Mouse (Mus musculus) heart, adult 8-10 months (tissue): ENCODE measurements around the gene Thumpd1. TPM values are rescaled to one million over a fixed set of nuclear protein-coding genes. Genes with fewer than 3 reads are reported as not detected.
A peak's percentile ranks its signal among the peaks of the same experiment; 100 is the strongest.
"Not testable (repeated sequence)": the region's sequence is repeated elsewhere in the genome, so short reads cannot be mapped to it uniquely, and the experiment has no call there.

Experiments used
- DNase-seq: peaks from one replicate; pipeline ENCODE4 v3.0.0; 2022; ENCODE audit warnings: low spot score
- total RNA-seq, 4 experiments: library from RNA; stranded (reverse); gene quantifications; 2 replicates each; pipeline ENCODE4 v1.2.4; 2022

The Thumpd1 gene
- total RNA-seq = 10 to 100 TPM; 14.9 to 18.8 (median 17.2) TPM

GRCm38 (mm10) chr7:119720253-119720946 lies at the start of gene Thumpd1:
TSS of gene Thumpd1 (minus strand) at chr7:119720798.
- DNase-seq = peak; percentile 90

- no peak for DNase-seq
Measured at GRCm38 (mm10) chr7:119769895-119770294, 49.3 kb upstream of the Thumpd1 start.

- DNase-seq = no peak
Measured at GRCm38 (mm10) chr7:119766996-119767395, 46.4 kb upstream of the Thumpd1 start.

- DNase-seq = no peak
Measured at GRCm38 (mm10) chr7:119764377-119764776, 43.8 kb upstream of the Thumpd1 start.

- no peak for DNase-seq
Measured at GRCm38 (mm10) chr7:119762166-119762697, 41.6 kb upstream of the Thumpd1 start.

- DNase-seq = no peak
Measured at GRCm38 (mm10) chr7:119760527-119760951, 39.9 kb upstream of the Thumpd1 start, which contains the start of gene Acsm3. TSS of gene Acsm3 (plus strand) at chr7:119760923.

- no peak for DNase-seq
Measured at GRCm38 (mm10) chr7:119753696-119754095, 33.1 kb upstream of the Thumpd1 start.

GRCm38 (mm10) chr7:119749942-119750341 lies 29.3 kb upstream of the Thumpd1 start:
- DNase-seq = no peak

- no peak for DNase-seq
Measured at GRCm38 (mm10) chr7:119748761-119749160, 28.2 kb upstream of the Thumpd1 start.

GRCm38 (mm10) chr7:119745869-119746268 lies 25.3 kb upstream of the Thumpd1 start:
- DNase-seq = no peak

- no peak for DNase-seq
Measured at GRCm38 (mm10) chr7:119744321-119744720, 23.7 kb upstream of the Thumpd1 start.

GRCm38 (mm10) chr7:119739798-119740468 lies 19.3 kb upstream of the Thumpd1 start:
- DNase-seq = not testable (repeated sequence)

GRCm38 (mm10) chr7:119738877-119739276 lies 18.3 kb upstream of the Thumpd1 start:
- no peak for DNase-seq

GRCm38 (mm10) chr7:119731262-119731661 lies 10.7 kb upstream of the Thumpd1 start:
- DNase-seq = not testable (repeated sequence)

GRCm38 (mm10) chr7:119727621-119728020 lies 7.0 kb upstream of the Thumpd1 start:
- DNase-seq = no peak

- no peak for DNase-seq
Measured at GRCm38 (mm10) chr7:119720947-119721310, 331 bp upstream of the Thumpd1 start.

GRCm38 (mm10) chr7:119714111-119714510 lies 6.5 kb downstream of the Thumpd1 start:
- no peak for DNase-seq

GRCm38 (mm10) chr7:119694926-119695325 lies 25.7 kb downstream of the Thumpd1 start:
- DNase-seq = no peak

- no peak for DNase-seq
Measured at GRCm38 (mm10) chr7:119692302-119692701, 28.3 kb downstream of the Thumpd1 start.

GRCm38 (mm10) chr7:119689726-119690125 lies 30.9 kb downstream of the Thumpd1 start, which contains the start of gene Acsm4:
TSS of gene Acsm4 (plus strand) at chr7:119690026.
- DNase-seq = no peak

- DNase-seq = no peak
Measured at GRCm38 (mm10) chr7:119682699-119683098, 37.9 kb downstream of the Thumpd1 start.

GRCm38 (mm10) chr7:119680107-119680506 lies 40.5 kb downstream of the Thumpd1 start:
- DNase-seq = no peak

GRCm38 (mm10) chr7:119673465-119673864 lies 47.1 kb downstream of the Thumpd1 start:
- DNase-seq = no peak
